ENCODE assay signal across 8 mouse cellular contexts in genomic region chr1:134045971-134046370, GRCm38 (mm10). TPM values are rescaled to one million over a fixed set of nuclear protein-coding genes. Genes with fewer than 3 reads are reported as not detected.
DNase-seq lines count a peak whose midpoint lies in the region; ATAC-seq and TF ChIP-seq lines count a peak whose summit lies in the region.

No protein-coding gene starts in this region.

- H3K4me3 ChIP-seq in gastrocnemius, adult 2 months, result no peak overlapping the region
- H3K4me3 ChIP-seq in hindbrain, embryonic 16.5 days (ENCODE audit: low read length), result peak overlapping the region; percentile 24

- 5% methylated on average over 6 of the region's 9 CpGs for WGBS in hindbrain, embryonic 16.5 days

- peak; percentile 82 for TF ChIP-seq CTCF in gastrocnemius, adult 2 months (IDR thresholded peaks at IDR 0.05)

- intact Hi-C loops in gastrocnemius, adult 2 months (cut with DNase I), result loop anchor here (5.0 kb wide), 1 partner anchor 309 kb away; no protein-coding TSS in a partner anchor

- peak overlapping the region; percentile 53; the same call in 1 of the 2 replicates for H3K9ac ChIP-seq in hindbrain, embryonic 16.5 days (ENCODE audit: low read depth, low read length)

- peak; percentile 81 to 92 for DNase-seq in adrenal gland, adult (ENCODE audit: inconsistent age in 2 of 2, low spot score in 1 of 2)
- peak; percentile 68 to 86 for DNase-seq in cerebellum, postnatal 4 days (ENCODE audit: low spot score in 2 of 2)
- peak; percentile 79 for DNase-seq in gastrocnemius, adult 2 months
- DNase-seq in left cerebral cortex, adult 8-10 months (ENCODE audit: low spot score in 2 of 2), result peak; percentile 67 to 70
- peak; percentile 81 for DNase-seq in right cerebral cortex, postnatal 25 days

- peak; percentile 79 for ATAC-seq in hindbrain, embryonic 16.5 days
- peak; percentile 51; the same call in 1 of the 2 replicates for ATAC-seq in megakaryocyte, adult 5-6 weeks (ENCODE audit: poor library complexity, severe bottlenecking)
- ATAC-seq in activated CD4-positive, CD25-positive, alpha-beta regulatory T cell, adult 4 months, result no peak

- no peaks in the 10 kb centered on the region for H3K9me3 ChIP-seq in hindbrain, embryonic 16.5 days (ENCODE audit: control insufficient read depth, low read length)

- no peaks in the 10 kb centered on the region for H3K36me3 ChIP-seq in hindbrain, embryonic 16.5 days (ENCODE audit: control insufficient read depth, insufficient read depth, low read length)

- peak overlapping the region; percentile 58 for H3K4me2 ChIP-seq in hindbrain, embryonic 16.5 days (ENCODE audit: low read length)

- H3K27me3 ChIP-seq in hindbrain, embryonic 16.5 days (replicated peaks; ENCODE audit: control insufficient read depth, insufficient read depth, low read length), result peaks cover 3% of the 10 kb centered on the region; the same call in 1 of the 2 replicates

- H3K4me1 ChIP-seq in hindbrain, embryonic 16.5 days (ENCODE audit: control insufficient read depth, insufficient read depth, low read depth, low read length), result peaks cover 5% of the 10 kb centered on the region

- peak overlapping the region; percentile 24 for H3K27ac ChIP-seq in gastrocnemius, adult 2 months
- H3K27ac ChIP-seq in hindbrain, embryonic 16.5 days (ENCODE audit: low read depth, low read length), result 0 out of 2 replicates have a peak overlapping the region, but pooled peaks have one; percentile 9

RNA-seq across cellular contexts. Expression of gene Fmod, which starts 8.9 kb away (rescaled TPM):
- total RNA-seq in gastrocnemius, adult 2 months (2021), result 100 to 1,000 TPM in 1 of 2 experiments, 10 to 100 TPM in 1; 53.6 to 322 TPM
- 11.8 and 24.0 TPM in 2 replicates for polyA plus RNA-seq in hindbrain, embryonic 16.5 days (2015; fragmentation: Nextera tagmentation; extraction: Ambion mirVana)
- total RNA-seq in left cerebral cortex, adult 8-10 months (2022), result 10 to 100 TPM; 15.9 to 22.2 (median 20.9) TPM
- not detected in 2 replicates for total RNA-seq in megakaryocyte, adult 5-6 weeks (2015)
- total RNA-seq in megakaryocyte, adult 5-6 weeks (2017), result not detected in 2 replicates
- polyA plus RNA-seq in activated CD4-positive, CD25-positive, alpha-beta regulatory T cell, adult 4 months (2017; shearing (Covaris generic)), result not detected

RNA-seq across cellular contexts. Expression of gene Btg2, which starts 32.9 kb away (rescaled TPM):
- total RNA-seq in gastrocnemius, adult 2 months (2021), result 10 to 100 TPM; 14.1 to 46.8 TPM
- 28.0 and 28.5 TPM in 2 replicates for polyA plus RNA-seq in hindbrain, embryonic 16.5 days (2015; fragmentation: Nextera tagmentation; extraction: Ambion mirVana)
- 10 to 100 TPM; 11.3 to 21.4 (median 12.1) TPM for total RNA-seq in left cerebral cortex, adult 8-10 months (2022)
- 68.9 and 87.3 TPM in 2 replicates for total RNA-seq in megakaryocyte, adult 5-6 weeks (2015)
- total RNA-seq in megakaryocyte, adult 5-6 weeks (2017), result 175 and 189 TPM in 2 replicates
- polyA plus RNA-seq in activated CD4-positive, CD25-positive, alpha-beta regulatory T cell, adult 4 months (2017; shearing (Covaris generic)), result 100 to 1,000 TPM; 174 to 181 TPM

Comparison
In these comparisons a context has a peak if more than half of its experiments do, and no peak if none do; other contexts are left out.
1. RNA of gene Fmod, which starts 8.9 kb away (total RNA-seq): 53.6 to 322 TPM in gastrocnemius, adult 2 months and 15.9 to 22.2 TPM in left cerebral cortex, adult 8-10 months; not detected in megakaryocyte, adult 5-6 weeks; every median in the first group is over 10 times any median in the second.
2. Peak in every context shown above with its lines, with median percentiles within 50 percentile points of each other: DNase-seq.